Mouse (Mus musculus): ENCODE measurements around the gene Egfem1. TPM values are rescaled to one million over a fixed set of nuclear protein-coding genes. Genes with fewer than 3 reads are reported as not detected.

The Egfem1 gene
- total and polyA plus RNA-seq, 2 experiments = 0.48 to 1.5 TPM

- TF ChIP-seq POLR2A (IDR thresholded peaks at IDR 0.05; ENCODE audit: extremely low read depth, insufficient read depth, low read length) (no peak), CTCF (IDR thresholded peaks at IDR 0.05; ENCODE audit: low read depth, low read length) (no peak)
- Histone ChIP-seq H3K27me3 (ENCODE audit: control insufficient read depth, insufficient read depth, low read length) (no peaks in the 10 kb centered on the region), H3K36me3 (ENCODE audit: control insufficient read depth, insufficient read depth, low read length) (no peaks in the 10 kb centered on the region), H3K4me3 (ENCODE audit: insufficient read depth, low read depth, low read length) (no peak overlapping the region), H3K79me2 (ENCODE audit: control insufficient read depth, insufficient read depth, low read length) (no peaks in the 10 kb centered on the region), H3K9ac (ENCODE audit: low read depth, low read length) (no peak overlapping the region), H3K27ac (replicated peaks; ENCODE audit: insufficient read depth, low read depth, low read length) (no peak overlapping the region), H3K4me1 (ENCODE audit: control insufficient read depth, insufficient read depth, low read length) (no peaks in the 10 kb centered on the region)
- DNase-seq (ENCODE audit: extremely low read depth, low read depth, low spot score) = no peak
- 87% methylated on average over 11 of the region's 11 CpGs for WGBS
Observed at GRCm38 (mm10) chr3:29525298-29525962, 443.6 kb downstream of the Egfem1 start.

- Histone ChIP-seq H3K36me3 (ENCODE audit: control insufficient read depth, insufficient read depth, low read length) (no peaks in the 10 kb centered on the region), H3K4me1 (ENCODE audit: control insufficient read depth, insufficient read depth, low read length) (no peaks in the 10 kb centered on the region), H3K4me3 (ENCODE audit: insufficient read depth, low read depth, low read length) (no peak overlapping the region), H3K9ac (ENCODE audit: low read depth, low read length) (no peak overlapping the region), H3K79me2 (ENCODE audit: control insufficient read depth, insufficient read depth, low read length) (no peaks in the 10 kb centered on the region), H3K27me3 (ENCODE audit: control insufficient read depth, insufficient read depth, low read length) (no peaks in the 10 kb centered on the region), H3K27ac (replicated peaks; ENCODE audit: insufficient read depth, low read depth, low read length) (no peak overlapping the region)
- DNase-seq (ENCODE audit: extremely low read depth, low read depth, low spot score) = no peak
- 89% methylated on average over 12 of the region's 12 CpGs for WGBS
- TF ChIP-seq POLR2A (IDR thresholded peaks at IDR 0.05; ENCODE audit: extremely low read depth, insufficient read depth, low read length) (no peak), CTCF (IDR thresholded peaks at IDR 0.05; ENCODE audit: low read depth, low read length) (no peak)
Observed at GRCm38 (mm10) chr3:29525963-29526301, 444.1 kb downstream of the Egfem1 start.

GRCm38 (mm10) chr3:29539211-29539610 lies 457.4 kb downstream of the Egfem1 start:
- DNase-seq (ENCODE audit: extremely low read depth, low read depth, low spot score) = peak; percentile 14
- Histone ChIP-seq H3K9ac (ENCODE audit: low read depth, low read length) (no peak overlapping the region), H3K79me2 (ENCODE audit: control insufficient read depth, insufficient read depth, low read length) (no peaks in the 10 kb centered on the region), H3K27ac (replicated peaks; ENCODE audit: insufficient read depth, low read depth, low read length) (peak overlapping the region; percentile 69; the same call in 1 of the 2 replicates), H3K27me3 (ENCODE audit: control insufficient read depth, insufficient read depth, low read length) (no peaks in the 10 kb centered on the region), H3K4me1 (ENCODE audit: control insufficient read depth, insufficient read depth, low read length) (no peaks in the 10 kb centered on the region), H3K36me3 (ENCODE audit: control insufficient read depth, insufficient read depth, low read length) (no peaks in the 10 kb centered on the region), H3K4me3 (ENCODE audit: insufficient read depth, low read depth, low read length) (no peak overlapping the region)
- WGBS = 51% methylated on average over 2 of the region's 2 CpGs
- TF ChIP-seq POLR2A (IDR thresholded peaks at IDR 0.05; ENCODE audit: extremely low read depth, insufficient read depth, low read length) (no peak), CTCF (IDR thresholded peaks at IDR 0.05; ENCODE audit: low read depth, low read length) (no peak)

DNA sequence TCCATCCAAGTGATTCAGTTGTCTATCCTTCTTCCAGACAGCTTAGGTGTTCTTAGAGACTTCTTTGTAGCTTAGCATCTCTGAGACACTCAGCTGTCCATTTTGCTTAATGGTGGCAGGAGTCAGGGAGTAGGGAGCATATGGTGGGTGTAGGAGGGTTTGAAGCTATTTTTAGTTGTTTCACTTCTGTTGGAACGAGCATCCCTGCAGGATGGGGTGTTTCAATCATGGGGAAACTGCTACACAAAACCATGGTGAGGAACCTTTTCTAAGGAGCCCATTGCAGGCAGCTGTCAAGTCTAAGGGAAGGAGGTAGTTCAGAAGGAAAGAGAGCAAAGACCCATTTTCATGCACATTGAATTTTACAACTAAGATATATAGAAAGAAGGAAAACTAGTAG lies 458.1 kb downstream of the Egfem1 start:
- no peak for TF ChIP-seq CTCF (IDR thresholded peaks at IDR 0.05; ENCODE audit: low read depth, low read length)
- no peak for TF ChIP-seq POLR2A (IDR thresholded peaks at IDR 0.05; ENCODE audit: extremely low read depth, insufficient read depth, low read length)
- Histone ChIP-seq H3K4me1 (ENCODE audit: control insufficient read depth, insufficient read depth, low read length) (no peaks in the 10 kb centered on the region), H3K27me3 (ENCODE audit: control insufficient read depth, insufficient read depth, low read length) (no peaks in the 10 kb centered on the region), H3K79me2 (ENCODE audit: control insufficient read depth, insufficient read depth, low read length) (no peaks in the 10 kb centered on the region), H3K9ac (ENCODE audit: low read depth, low read length) (no peak overlapping the region), H3K4me3 (ENCODE audit: insufficient read depth, low read depth, low read length) (no peak overlapping the region), H3K36me3 (ENCODE audit: control insufficient read depth, insufficient read depth, low read length) (no peaks in the 10 kb centered on the region), H3K27ac (replicated peaks; ENCODE audit: insufficient read depth, low read depth, low read length) (peak overlapping the region; percentile 48; the same call in 1 of the 2 replicates)
- 21% methylated on average over 1 of the region's 1 CpGs for WGBS
- DNase-seq (ENCODE audit: extremely low read depth, low read depth, low spot score) = no peak

DNA sequence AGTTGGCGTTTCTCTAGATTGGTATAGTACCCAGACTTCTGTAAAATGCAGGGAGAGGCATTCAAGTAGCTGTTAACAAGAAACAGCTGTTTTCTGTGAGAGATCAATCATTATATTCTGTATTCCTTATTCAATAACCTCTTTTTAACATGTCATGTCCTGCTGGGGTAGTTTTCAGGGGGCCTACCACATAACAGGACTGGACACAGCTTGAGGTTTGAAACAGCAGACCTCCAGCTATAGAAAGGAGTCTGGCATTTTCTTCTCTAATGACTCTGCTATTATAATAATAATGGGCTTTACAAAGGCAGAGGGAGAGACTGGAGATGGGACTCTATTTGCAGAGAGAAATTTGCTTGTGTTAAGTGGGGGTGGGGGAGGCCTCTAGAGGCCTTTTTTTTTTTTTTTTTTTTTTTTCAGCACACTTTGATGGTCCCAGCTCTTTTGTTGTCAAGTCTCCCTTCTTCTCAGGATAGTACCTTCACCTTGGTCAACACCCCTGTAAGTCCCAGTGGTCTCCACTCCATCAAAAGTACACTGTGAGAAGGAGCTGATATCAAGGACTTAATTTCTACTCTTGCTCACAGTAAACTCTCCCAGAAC lies 459.8 kb downstream of the Egfem1 start:
- no peak for DNase-seq (ENCODE audit: extremely low read depth, low read depth, low spot score)
- Histone ChIP-seq H3K4me3 (ENCODE audit: insufficient read depth, low read depth, low read length) (no peak overlapping the region), H3K9ac (ENCODE audit: low read depth, low read length) (no peak overlapping the region), H3K27ac (replicated peaks; ENCODE audit: insufficient read depth, low read depth, low read length) (no peak overlapping the region), H3K27me3 (ENCODE audit: control insufficient read depth, insufficient read depth, low read length) (no peaks in the 10 kb centered on the region), H3K79me2 (ENCODE audit: control insufficient read depth, insufficient read depth, low read length) (no peaks in the 10 kb centered on the region), H3K36me3 (ENCODE audit: control insufficient read depth, insufficient read depth, low read length) (no peaks in the 10 kb centered on the region), H3K4me1 (ENCODE audit: control insufficient read depth, insufficient read depth, low read length) (no peaks in the 10 kb centered on the region)
- WGBS = 66% methylated on average over 1 of the region's 1 CpGs
- TF ChIP-seq POLR2A (IDR thresholded peaks at IDR 0.05; ENCODE audit: extremely low read depth, insufficient read depth, low read length) = no peak
- TF ChIP-seq CTCF (IDR thresholded peaks at IDR 0.05; ENCODE audit: low read depth, low read length) = no peak

GRCm38 (mm10) chr3:29544056-29544455 lies 462.2 kb downstream of the Egfem1 start:
- Histone ChIP-seq H3K4me3 (ENCODE audit: insufficient read depth, low read depth, low read length) (no peak overlapping the region), H3K36me3 (ENCODE audit: control insufficient read depth, insufficient read depth, low read length) (no peaks in the 10 kb centered on the region), H3K4me1 (ENCODE audit: control insufficient read depth, insufficient read depth, low read length) (no peaks in the 10 kb centered on the region), H3K79me2 (ENCODE audit: control insufficient read depth, insufficient read depth, low read length) (no peaks in the 10 kb centered on the region), H3K27ac (replicated peaks; ENCODE audit: insufficient read depth, low read depth, low read length) (no peak overlapping the region), H3K27me3 (ENCODE audit: control insufficient read depth, insufficient read depth, low read length) (no peaks in the 10 kb centered on the region), H3K9ac (ENCODE audit: low read depth, low read length) (no peak overlapping the region)
- 96% methylated on average over 1 of the region's 1 CpGs for WGBS
- TF ChIP-seq CTCF (IDR thresholded peaks at IDR 0.05; ENCODE audit: low read depth, low read length) = no peak
- no peak for DNase-seq (ENCODE audit: extremely low read depth, low read depth, low spot score)

Measured in liver, adult 2 months (tissue).